Mouse (Mus musculus) thymus, postnatal 4 days (tissue): ENCODE data around the gene Neurl4.

ENCODE experiments used
- DNase-seq: peaks from one replicate; pipeline ENCODE4 v3.0.0; 2021

The Neurl4 gene

DNA sequence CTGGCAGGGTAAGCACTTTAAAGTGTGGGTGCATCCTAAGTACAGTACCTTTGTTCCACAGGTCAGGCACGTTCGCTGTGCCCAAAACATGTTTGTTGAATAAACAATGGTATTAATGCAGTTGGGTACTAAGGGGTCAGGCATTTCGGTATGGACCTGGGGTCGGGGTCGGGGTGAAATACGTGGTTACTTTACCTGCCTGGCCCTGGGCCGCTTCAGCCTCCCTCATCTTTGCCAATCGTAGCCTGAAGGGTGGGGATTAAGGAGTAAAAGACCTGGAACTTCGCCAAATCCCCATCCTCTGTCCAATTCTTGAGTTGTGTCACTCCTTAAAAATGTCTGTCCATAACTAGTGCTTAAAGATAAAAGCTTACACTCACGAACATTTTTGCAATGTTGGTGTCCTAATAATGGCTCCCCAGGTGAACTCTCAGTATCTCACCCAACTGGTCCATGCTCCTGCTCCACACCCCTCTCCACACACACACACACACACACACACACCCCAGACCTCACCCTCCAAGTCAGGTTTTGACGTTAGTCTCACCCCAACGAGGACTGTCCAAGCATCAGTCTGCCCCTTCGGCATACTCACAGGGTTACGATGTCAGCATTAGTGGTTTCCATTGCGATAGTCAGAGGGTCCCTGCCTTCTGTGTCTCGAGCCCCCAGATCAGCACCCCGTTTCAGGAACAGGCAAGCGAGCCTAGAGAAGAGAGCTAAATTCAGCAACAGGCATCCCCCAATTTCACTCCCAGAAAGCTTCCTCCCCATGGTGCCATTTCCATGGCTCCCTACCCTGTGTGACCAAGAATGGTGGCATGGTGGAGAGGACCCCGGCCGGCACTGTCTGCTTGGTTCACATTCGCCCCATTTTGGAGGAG, 18.8 kb upstream of the Neurl4 start:
- DNase-seq, result peak; percentile 15

GRCm38 (mm10) chr11:69883066-69883465, 17.8 kb upstream of the Neurl4 start:
- peak; percentile 82 for DNase-seq

GRCm38 (mm10) chr11:69883527-69884151, 17.2 kb upstream of the Neurl4 start:
- DNase-seq, result peak; percentile 13

DNA sequence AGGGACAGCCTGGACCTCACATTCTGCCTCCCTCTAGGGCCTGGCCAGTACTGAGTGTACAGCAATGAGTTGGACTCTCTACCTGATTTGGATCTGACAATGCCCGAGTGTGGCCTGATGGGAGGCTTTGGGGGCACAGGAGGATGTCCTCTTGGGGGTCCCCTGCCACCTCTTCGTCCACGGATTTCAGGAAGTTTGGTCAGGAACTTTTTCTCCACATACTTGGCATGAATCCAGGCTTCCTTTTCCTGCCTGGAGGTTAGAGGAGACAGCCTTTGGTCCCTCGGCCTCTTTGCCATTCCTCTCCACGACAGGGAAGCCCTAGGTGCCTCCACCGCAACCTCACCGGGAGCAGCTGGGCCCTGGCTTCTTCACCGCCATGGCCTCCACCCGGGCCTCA, 16.6 kb upstream of the Neurl4 start:
- peak; percentile 14 for DNase-seq

DNA sequence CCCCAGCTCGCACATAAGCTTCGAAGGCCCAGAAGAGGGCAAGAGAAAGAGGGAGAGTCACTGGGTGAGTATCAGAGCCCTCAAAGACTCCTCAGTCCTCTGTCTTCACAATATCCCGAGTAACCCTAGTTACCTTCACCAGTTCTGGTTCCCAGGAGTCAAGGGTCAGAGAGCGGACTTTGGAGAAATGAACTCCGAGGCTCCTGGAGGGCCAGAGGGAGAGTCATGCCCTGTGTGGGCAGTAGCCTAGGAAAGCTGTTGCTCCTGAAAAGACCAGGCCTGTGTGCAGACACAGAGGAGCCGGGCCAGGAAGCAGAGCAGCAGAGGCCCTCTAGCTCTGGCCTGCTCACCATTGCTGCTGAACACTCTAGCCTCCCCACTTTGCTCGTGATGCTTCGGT, 16.2 kb upstream of the Neurl4 start:
- DNase-seq, result no peak

DNA sequence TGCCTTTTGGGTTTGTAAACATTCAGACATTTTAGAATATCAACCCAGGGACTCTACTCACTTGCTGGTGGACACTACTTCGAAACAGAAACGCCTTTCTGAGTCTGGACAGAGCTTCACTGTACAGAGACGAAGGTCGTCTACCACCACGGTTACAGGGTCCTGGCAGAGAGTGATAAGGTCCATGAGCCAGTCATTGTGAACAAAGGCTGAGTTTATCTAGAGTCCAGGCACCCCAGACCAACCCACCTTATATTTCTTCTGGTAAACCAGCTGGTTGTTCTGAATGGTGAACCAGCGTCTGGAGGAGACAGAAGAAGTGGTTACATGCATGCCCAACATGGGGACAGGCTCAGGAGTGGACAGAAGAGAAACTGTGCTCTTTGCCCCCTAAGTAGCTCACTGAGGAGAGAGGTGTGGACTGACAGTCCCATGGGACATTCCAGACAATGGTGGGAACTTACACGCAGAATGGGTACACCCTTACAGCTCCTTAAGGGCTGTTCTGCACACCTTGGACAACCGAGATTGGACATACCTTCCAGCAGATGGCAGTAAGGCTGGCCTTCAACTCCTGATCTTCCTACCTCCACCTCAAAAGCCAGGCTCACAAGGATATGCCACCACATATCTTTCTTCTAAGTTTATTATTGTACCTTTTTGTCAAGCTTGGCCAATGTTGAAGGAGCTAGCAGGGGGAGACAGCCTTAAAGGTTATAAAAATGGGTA, 13.8 kb upstream of the Neurl4 start:
- DNase-seq, result peak; percentile 10

GRCm38 (mm10) chr11:69891482-69891881, 9.4 kb upstream of the Neurl4 start:
- peak; percentile 8 for DNase-seq

DNA sequence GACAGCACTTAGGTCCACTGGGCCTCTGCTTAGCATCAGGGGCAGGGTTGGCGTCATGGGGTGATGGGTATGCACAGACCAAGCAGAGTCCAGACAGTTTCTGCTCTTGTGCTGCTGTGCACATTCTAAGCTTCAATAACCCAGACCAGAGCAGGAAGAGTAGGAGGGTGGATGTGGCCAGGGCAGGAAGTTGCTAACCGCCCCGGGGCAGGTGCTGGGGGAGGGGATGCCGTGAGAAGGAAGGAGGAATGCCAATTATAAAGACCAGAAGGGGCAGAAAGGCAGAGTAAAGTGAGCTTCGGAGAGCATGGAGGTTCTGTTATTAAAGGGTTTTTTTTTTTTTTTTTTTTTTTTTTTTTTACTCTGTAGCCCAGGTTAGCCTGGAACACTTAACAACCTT, 6.2 kb upstream of the Neurl4 start:
- DNase-seq, result peak; percentile 87

DNA sequence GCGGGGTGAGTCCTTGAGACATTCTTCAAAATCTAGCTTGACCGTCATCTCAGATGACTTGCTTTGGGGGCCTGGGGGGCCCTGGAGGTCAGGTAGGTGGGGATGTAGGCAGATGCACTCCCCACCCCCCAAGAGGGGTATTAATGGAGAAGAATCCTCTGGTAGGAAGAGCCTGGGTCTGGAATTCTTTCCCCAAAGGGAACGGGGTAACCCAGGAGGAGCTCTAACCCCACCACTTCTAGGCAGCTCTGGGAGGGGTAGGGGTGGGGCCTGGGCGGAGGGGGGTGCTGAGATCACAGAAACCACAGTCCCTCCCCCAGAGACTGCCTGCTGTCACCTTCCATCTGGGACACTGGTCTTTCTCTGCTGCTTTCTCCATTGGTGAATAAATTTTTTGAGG, 5.6 kb upstream of the Neurl4 start, which contains the start of gene Acap1:
Gene Acap1 (minus strand): TSS at position 249 of the 400 bp plus-strand sequence.
- DNase-seq, result peak; percentile 76

- peak; percentile 42 for DNase-seq
Observed at GRCm38 (mm10) chr11:69899870-69900269, 1.0 kb upstream of the Neurl4 start.

DNA sequence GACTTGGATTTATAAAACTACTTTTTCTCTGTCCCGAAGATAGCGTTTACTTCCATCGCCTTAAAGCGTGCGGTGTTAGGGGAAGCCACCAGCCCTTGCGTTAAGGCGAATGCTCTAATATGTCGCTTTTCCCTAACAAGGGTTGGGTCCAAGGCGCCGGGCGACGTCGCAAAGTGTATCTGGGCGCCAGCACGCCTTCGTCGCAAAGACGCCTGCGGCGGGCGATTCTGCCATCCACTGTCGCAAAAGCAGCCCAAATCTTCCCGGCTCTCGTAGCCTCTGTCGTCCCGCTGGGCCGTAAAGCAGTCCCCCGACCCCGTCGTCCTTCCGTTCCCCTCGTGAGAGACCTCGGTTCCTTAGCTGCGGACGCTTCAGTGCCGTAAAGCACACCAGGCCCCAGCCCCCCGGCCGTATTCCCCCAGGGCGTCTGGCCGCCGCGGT, 554 bp downstream of the Neurl4 start:
- peak; percentile 90 for DNase-seq

DNA sequence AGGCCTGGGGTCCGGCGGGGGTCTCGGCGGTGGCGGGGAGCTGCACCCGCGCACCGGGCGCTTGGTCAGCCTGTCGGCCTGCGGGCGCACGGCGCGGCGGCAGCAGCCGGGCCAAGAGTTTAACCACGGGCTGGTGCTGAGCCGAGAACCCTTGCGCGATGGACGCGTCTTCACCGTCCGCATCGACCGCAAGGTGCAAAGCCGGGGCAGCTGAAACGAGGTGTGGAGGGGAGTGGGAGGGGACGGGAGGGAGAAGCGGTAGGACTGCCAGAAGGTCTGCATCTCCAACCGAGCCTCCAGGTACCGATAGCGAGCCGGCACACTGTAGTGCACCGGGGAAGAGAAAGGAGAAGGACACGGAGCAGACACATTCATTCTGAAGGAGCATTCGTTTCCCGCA, 1.1 kb downstream of the Neurl4 start:
- no peak for DNase-seq

DNA sequence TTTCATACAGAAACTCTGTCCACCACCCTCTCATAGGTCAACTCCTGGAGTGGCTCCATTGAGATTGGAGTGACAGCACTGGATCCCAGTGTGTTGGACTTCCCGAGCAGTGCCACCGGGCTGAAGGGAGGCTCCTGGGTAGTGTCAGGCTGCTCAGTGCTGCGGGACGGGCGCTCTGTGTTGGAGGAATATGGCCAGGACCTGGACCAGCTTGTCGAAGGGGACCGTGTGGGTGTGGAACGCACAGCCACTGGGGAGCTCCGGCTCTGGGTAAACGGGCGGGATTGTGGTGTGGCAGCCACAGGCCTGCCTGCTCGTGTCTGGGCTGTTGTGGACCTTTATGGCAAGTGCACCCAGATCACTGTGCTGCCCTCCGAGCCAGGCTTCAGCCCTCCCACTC, 2.1 kb downstream of the Neurl4 start:
- DNase-seq, result no peak

- DNase-seq, result peak; percentile 9
Observed at GRCm38 (mm10) chr11:69904311-69904710, 3.4 kb downstream of the Neurl4 start.

- no peak for DNase-seq
Observed at GRCm38 (mm10) chr11:69908645-69909044, 7.8 kb downstream of the Neurl4 start.

GRCm38 (mm10) chr11:69909174-69909573, 8.3 kb downstream of the Neurl4 start:
- DNase-seq, result no peak

- no peak for DNase-seq
Observed at GRCm38 (mm10) chr11:69910177-69910576, 9.3 kb downstream of the Neurl4 start.

- peak; percentile 6 for DNase-seq
Observed at GRCm38 (mm10) chr11:69910781-69911560, 10.1 kb downstream of the Neurl4 start.

- DNase-seq, result no peak
Observed at GRCm38 (mm10) chr11:69911701-69912100, 10.8 kb downstream of the Neurl4 start.

DNA sequence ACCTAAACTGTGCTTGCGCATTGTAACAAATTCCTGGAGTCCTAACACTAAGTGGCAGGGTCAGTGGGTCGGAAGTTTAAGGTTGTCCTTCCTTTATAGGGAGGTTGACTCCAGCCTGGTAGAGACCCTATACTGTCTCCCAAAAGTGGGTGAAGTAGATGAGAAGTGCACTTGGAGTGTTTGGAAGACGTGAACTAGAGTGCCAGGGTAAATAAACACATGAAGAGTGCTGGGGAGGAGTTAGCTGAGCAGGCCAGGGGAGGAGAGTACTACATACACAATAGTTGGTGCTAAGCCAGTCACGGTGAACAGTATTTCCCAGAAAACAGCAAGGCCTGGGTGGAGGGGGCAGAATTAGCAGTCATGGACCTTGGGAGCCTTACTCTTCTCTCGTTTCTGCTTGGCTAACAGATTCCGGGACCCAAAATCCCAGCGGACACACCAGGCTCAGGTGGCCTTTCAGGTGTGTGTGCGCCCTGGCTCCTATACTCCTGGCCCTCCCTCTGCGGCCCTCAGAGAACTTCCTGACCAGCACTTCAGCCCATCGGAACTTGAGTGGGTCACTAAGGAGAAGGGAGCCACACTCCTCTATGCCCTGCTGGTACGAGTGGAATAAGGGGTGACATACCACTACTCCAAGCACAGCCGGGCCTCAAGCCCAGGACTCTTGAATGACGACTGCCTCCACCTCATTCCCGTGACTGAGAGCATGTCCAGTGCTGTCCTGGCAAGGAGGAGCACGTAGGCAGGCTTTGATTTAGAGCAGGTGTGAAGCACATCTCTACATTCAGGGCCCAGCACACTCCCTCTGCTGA, 12.1 kb downstream of the Neurl4 start:
- DNase-seq, result peak; percentile 35

DNA sequence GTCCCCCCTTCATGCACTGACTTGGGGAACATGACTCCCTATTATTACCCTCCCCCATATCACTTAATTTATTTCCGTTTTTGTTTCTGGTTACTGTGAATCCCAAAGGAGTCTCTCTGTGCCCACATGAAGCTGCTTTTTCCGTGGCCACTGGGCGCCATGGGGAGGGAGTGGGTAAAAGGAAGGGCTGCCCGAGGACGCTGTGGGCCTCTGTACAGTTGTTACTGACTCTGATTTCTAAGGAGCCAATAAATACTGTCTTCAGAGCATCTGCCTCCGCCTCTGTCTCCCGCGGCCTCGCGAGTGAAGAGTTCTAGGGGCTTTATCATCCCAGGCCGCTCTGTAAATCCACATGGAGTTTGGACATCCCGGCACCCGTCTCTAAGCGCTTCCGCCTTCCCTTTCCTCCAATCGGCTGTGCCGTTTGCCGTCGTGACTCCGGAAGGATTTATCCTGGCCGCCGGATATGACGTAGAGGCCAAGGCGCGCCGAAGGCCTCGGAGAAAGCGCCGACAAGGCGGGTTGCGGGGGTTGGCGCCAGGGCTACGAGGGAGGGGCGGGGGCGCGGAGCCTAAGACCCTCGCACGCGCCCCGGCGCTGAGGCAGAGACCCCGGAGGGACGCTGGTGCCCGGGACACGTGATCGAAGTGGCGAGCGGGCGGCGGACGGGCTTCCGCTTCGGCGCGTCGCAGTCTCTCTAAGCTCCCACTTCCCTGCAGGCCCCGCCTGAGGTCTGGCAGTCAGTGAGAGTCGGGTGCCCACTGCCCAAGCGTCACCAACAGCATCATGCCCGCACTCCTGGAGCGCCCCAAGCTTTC, 12.9 kb downstream of the Neurl4 start, which contains the start of gene Gps2:
Gene Gps2 (plus strand): TSS at position 335 of the 818 bp plus-strand sequence.
- DNase-seq, result peak; percentile 92
